Mouse (Mus musculus): ENCODE data around the gene Rnf43. TPM values are rescaled to one million over a fixed set of nuclear protein-coding genes. Genes with fewer than 3 reads are reported as not detected.

The Rnf43 gene
- polyA plus RNA-seq, 1 experiment, result 11.2 TPM

- DNase-seq (ENCODE audit: low read depth, low spot score), result no peak
- 33% methylated on average over 9 of the region's 9 CpGs for WGBS
Measured at GRCm38 (mm10) chr11:87704289-87704688, 41.8 kb downstream of the Rnf43 start.

GRCm38 (mm10) chr11:87707570-87707969 is 45.0 kb downstream of the Rnf43 start:
- 40% methylated on average over 8 of the region's 8 CpGs for WGBS
- no peak for DNase-seq (ENCODE audit: low read depth, low spot score)

- WGBS, result 36% methylated on average over 5 of the region's 5 CpGs
- no peak for DNase-seq (ENCODE audit: low read depth, low spot score)
Measured at GRCm38 (mm10) chr11:87708979-87709378, 46.5 kb downstream of the Rnf43 start.

- 3% methylated on average over 21 of the region's 21 CpGs for WGBS
- peak; percentile 90 for DNase-seq (ENCODE audit: low read depth, low spot score)
Measured at GRCm38 (mm10) chr11:87709513-87710261, 47.2 kb downstream of the Rnf43 start.

GRCm38 (mm10) chr11:87710262-87710615 is 47.7 kb downstream of the Rnf43 start:
- 23% methylated on average over 7 of the region's 7 CpGs for WGBS
- no peak for DNase-seq (ENCODE audit: low read depth, low spot score)

- WGBS, result 77% methylated on average over 4 of the region's 4 CpGs
- no peak for DNase-seq (ENCODE audit: low read depth, low spot score)
Measured at GRCm38 (mm10) chr11:87712188-87712587, 49.7 kb downstream of the Rnf43 start.

GRCm38 (mm10) chr11:87715999-87716398 is 53.5 kb downstream of the Rnf43 start:
- 74% methylated on average over 4 of the region's 4 CpGs for WGBS
- DNase-seq (ENCODE audit: low read depth, low spot score), result no peak

- 68% methylated on average over 7 of the region's 7 CpGs for WGBS
- no peak for DNase-seq (ENCODE audit: low read depth, low spot score)
Measured at GRCm38 (mm10) chr11:87719526-87719925, 57.0 kb downstream of the Rnf43 start.

- no peak for DNase-seq (ENCODE audit: low read depth, low spot score)
- 54% methylated on average over 9 of the region's 9 CpGs for WGBS
Measured at GRCm38 (mm10) chr11:87720324-87720723, 57.8 kb downstream of the Rnf43 start.

GRCm38 (mm10) chr11:87720839-87721238 is 58.3 kb downstream of the Rnf43 start:
- DNase-seq (ENCODE audit: low read depth, low spot score), result no peak
- WGBS, result 29% methylated on average over 9 of the region's 9 CpGs

- no peak for DNase-seq (ENCODE audit: low read depth, low spot score)
- 72% methylated on average over 3 of the region's 3 CpGs for WGBS
Measured at GRCm38 (mm10) chr11:87722168-87722567, 59.6 kb downstream of the Rnf43 start.

- 75% methylated on average over 4 of the region's 4 CpGs for WGBS
- no peak for DNase-seq (ENCODE audit: low read depth, low spot score)
Measured at GRCm38 (mm10) chr11:87722891-87723290, 60.4 kb downstream of the Rnf43 start.

GRCm38 (mm10) chr11:87725515-87725914 is 63.0 kb downstream of the Rnf43 start:
- DNase-seq (ENCODE audit: low read depth, low spot score), result no peak

- DNase-seq (ENCODE audit: low read depth, low spot score), result no peak
- 44% methylated on average over 6 of the region's 6 CpGs for WGBS
Measured at GRCm38 (mm10) chr11:87725964-87726562, 63.5 kb downstream of the Rnf43 start.

- DNase-seq (ENCODE audit: low read depth, low spot score), result no peak
- WGBS, result 69% methylated on average over 11 of the region's 11 CpGs
Measured at GRCm38 (mm10) chr11:87727021-87727420, 64.5 kb downstream of the Rnf43 start.

- no peak for DNase-seq (ENCODE audit: low read depth, low spot score)
- WGBS, result 72% methylated on average over 4 of the region's 4 CpGs
Measured at GRCm38 (mm10) chr11:87727471-87727870, 64.9 kb downstream of the Rnf43 start.

GRCm38 (mm10) chr11:87728850-87729592 is 66.5 kb downstream of the Rnf43 start:
- 66% methylated on average over 18 of the region's 18 CpGs for WGBS

GRCm38 (mm10) chr11:87729593-87730185 is 67.2 kb downstream of the Rnf43 start:
- 86% methylated on average over 13 of the region's 13 CpGs for WGBS
- no peak for DNase-seq (ENCODE audit: low read depth, low spot score)

More at GRCm38 (mm10) chr11:87728850-87729592, 66.5 kb downstream of the Rnf43 start:
- no peak for DNase-seq (ENCODE audit: low read depth, low spot score)

GRCm38 (mm10) chr11:87730652-87731310 is 68.3 kb downstream of the Rnf43 start:
- no peak for DNase-seq (ENCODE audit: low read depth, low spot score)
- 81% methylated on average over 10 of the region's 10 CpGs for WGBS

GRCm38 (mm10) chr11:87734346-87734745 is 71.8 kb downstream of the Rnf43 start:
- WGBS, result 75% methylated on average over 5 of the region's 5 CpGs
- DNase-seq (ENCODE audit: low read depth, low spot score), result no peak

All from large intestine, adult 2 months (tissue).